Mouse (Mus musculus) brain, embryonic 14.5 days (tissue): ENCODE measurements around the gene Pmepa1. TPM values are rescaled to one million over a fixed set of nuclear protein-coding genes. Genes with fewer than 3 reads are reported as not detected.

ENCODE experiments used
- DNase-seq: peaks from one replicate; pipeline ENCODE4 v3.0.0-alpha.2; 2011; ENCODE audit warnings: low read depth
- CTCF ChIP-seq: fragments of 200-500 bp; IDR thresholded peaks from 2 replicates; pipeline ENCODE4 v1.5.1; 2012; ENCODE audit warnings: inconsistent platforms, mild to moderate bottlenecking, moderate library complexity, borderline replicate concordance; ENCODE audit not compliant: insufficient read depth, insufficient read length; ENCODE audit errors: extremely low read depth
- POLR2A ChIP-seq: fragments of 200-500 bp; IDR thresholded peaks from 2 replicates; pipeline ENCODE4 v1.6.1; 2012; ENCODE audit warnings: mild to moderate bottlenecking, inconsistent platforms, borderline replicate concordance; ENCODE audit not compliant: poor library complexity, insufficient read depth, insufficient read length, severe bottlenecking; ENCODE audit errors: extremely low read depth
- polyA plus RNA-seq: library from polyadenylated mRNA; depleted of rRNA; stranded (reverse); fragments of >200 nt; gene quantifications from 2 replicates; pipeline ENCODE4 v1.2.3, GENCODE M21; 2012

Pmepa1 gene
- polyA plus RNA-seq, 1 experiment = 31.7 TPM

- DNase-seq = no peak
- no peak for TF ChIP-seq POLR2A
- no peak for TF ChIP-seq CTCF
Measured at GRCm38 (mm10) chr2:173250411-173250810, 25.9 kb downstream of the Pmepa1 start.

GRCm38 (mm10) chr2:173249965-173250364 lies 26.4 kb downstream of the Pmepa1 start:
- TF ChIP-seq POLR2A (no peak), CTCF (no peak)

DNA sequence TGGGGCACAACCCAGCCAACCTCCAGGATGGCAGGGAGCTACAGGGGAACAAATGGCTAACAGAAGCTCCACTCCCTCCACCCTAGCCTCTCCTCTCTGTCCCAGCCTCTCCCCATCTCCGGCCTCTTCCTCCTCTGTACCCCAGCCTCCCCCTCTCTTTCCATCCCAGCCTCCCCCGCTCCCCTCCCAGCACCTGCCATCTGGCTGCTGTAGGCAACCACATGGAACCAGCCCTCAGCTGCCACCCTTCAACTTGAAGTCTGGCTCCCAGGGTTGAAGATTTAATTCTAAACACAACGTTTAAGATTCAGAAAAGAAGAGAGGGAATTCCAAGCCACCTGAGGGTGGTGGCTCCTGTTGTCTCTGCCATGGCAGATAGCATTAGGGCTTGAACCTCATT lies 26.9 kb downstream of the Pmepa1 start:
- TF ChIP-seq POLR2A = no peak
- TF ChIP-seq CTCF = no peak
- peak; percentile 72 for DNase-seq

More at GRCm38 (mm10) chr2:173249965-173250364, 26.4 kb downstream of the Pmepa1 start:
- no peak for DNase-seq

DNA sequence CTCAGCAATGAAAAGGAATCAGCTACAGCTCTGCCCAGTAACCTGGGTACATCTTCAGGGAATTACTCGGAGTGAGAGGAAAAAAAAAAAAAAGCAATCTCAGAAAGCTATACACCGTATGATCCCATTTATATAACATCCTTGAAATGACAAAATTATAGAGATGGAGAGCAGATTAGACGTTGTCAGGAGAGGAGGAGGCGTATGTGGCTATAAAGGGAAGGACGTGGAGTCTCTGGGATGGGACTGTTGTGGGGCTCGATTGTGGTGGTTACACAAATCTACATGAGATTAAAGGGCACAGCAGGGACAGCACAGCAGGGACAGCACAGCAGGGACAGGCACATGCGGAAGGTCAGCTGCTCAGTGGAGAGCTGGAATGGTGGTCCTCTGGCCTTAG lies 27.5 kb downstream of the Pmepa1 start:
- TF ChIP-seq CTCF = no peak
- no peak for TF ChIP-seq POLR2A
- DNase-seq = no peak

DNA sequence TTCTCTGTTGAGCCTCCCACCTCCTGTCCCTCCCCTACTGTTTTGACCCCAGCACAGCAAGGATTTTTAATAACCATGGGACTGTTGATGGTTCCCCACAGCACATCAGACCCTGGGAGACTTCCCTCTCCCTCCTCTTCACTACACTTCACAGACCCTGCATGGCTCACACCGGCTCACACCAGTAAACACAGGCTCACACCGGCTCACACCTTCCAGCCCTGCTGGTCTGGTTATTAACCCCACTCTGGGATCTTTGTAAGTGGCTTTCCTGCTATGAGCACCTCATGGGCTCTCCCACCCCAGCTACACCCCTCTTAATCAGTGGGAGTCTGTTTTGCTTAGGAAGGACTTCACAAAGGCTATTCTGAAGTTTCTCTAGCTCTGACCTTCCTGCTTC lies 28.4 kb downstream of the Pmepa1 start:
- no peak for DNase-seq
- no peak for TF ChIP-seq CTCF

DNA sequence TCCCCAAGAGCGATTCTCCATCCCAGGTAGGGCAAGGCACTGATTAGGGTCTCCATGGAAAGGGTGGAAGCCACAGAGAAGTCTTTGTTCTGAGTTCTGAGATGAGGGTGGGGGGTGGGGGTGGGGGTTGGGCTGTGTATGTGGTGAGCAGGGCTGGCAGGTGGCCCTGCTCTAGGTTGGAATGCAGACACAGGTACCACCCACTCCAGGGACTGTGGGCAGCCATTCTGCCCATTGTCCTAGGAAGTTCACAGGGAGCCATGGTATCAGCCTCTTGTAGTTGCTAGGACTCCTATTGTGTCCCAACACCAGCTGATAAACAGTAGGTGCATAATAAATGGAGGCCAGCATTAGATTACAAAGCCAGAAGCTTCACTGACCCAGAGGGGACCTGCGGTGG lies 29.1 kb downstream of the Pmepa1 start:
- TF ChIP-seq CTCF (no peak), POLR2A (no peak)
- DNase-seq = no peak

DNA sequence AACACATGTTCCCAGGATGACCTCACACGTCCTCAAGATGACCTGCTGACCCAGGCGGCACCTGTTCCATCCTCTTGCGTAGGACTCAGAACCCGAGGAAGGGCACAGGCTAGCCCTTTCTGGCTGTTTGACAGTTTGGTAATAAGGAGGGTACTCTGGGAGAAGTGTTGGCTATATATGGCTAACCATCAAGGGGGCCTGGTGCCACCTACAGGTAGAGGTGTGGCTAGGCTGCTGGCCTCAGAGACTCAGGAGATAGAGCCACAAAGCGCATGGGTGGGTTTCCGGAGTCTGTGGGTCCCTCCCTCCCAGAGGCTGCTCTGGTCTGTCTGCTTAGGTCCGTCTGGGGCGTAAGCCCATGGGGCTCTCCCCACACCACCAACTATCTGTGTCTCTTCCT lies 29.6 kb downstream of the Pmepa1 start:
- no peak for TF ChIP-seq POLR2A
- TF ChIP-seq CTCF = no peak
- no peak for DNase-seq

DNA sequence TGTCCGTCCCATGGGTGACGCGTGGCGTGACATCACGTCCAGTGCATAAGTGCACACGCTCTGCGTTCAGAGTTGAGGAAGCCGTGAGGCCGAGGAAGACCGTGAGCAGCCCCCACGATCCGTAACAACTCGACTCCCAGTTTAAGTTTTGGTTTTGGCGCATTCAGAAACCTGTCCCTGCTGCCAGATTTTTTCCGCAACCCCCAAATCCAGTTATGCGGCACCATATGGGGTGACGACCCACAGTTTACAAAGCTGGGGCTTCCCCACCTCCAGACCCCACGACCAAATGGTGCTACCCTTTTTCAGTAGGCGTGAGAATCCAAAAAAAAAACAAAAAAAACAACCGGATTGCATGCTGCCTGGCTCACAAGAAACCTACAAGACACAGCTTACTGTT lies 31.1 kb downstream of the Pmepa1 start:
- DNase-seq = peak; percentile 62
- TF ChIP-seq POLR2A (no peak), CTCF (no peak)

GRCm38 (mm10) chr2:173244108-173244507 lies 32.2 kb downstream of the Pmepa1 start:
- DNase-seq = no peak
- TF ChIP-seq POLR2A (no peak), CTCF (no peak)

GRCm38 (mm10) chr2:173243616-173244015 lies 32.7 kb downstream of the Pmepa1 start:
- TF ChIP-seq POLR2A (no peak), CTCF (no peak)
- no peak for DNase-seq

DNA sequence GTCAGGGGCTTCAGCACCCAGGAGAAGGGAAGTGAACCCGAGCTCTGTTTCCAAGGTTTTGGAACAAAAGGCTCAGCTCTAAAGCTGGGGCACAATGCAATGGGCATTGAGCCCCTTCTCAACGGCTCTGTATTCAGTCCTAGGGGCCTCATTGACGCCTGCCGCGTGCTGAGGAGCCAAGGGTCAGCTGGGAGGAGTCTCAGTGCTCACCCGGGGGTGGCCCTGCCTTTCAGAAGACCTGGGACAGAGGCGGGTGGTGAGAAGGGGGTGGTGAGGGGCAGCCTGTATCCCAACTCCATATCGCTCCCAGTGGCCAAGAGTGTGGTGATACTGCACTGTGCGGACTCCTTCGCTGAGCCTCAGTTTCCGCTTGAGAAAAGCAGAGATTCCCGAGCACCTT lies 33.5 kb downstream of the Pmepa1 start:
- peak; percentile 82 for DNase-seq
- peak; percentile 32; the same call in 1 of the 2 replicates for TF ChIP-seq CTCF
- no peak for TF ChIP-seq POLR2A

DNA sequence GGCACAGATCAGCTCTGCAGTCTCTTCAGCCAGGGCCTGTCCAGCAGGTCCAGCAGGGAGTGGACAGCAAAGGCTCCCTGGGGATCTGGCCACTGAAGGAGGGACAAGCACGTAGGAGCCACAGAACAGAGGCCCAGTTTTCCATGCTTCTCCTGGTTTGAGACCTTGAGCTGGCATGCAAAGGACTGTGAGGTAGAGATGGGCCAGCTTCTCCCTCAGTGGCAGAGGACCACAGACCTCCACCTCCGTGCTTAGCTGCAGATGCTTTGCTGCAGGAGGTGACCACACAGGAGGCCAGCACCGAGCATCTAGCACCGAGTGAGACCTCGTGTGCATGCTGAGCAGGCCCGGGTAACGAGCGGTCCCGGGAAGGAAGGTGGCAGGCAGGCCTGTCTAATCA lies 35.6 kb downstream of the Pmepa1 start:
- no peak for DNase-seq
- no peak for TF ChIP-seq POLR2A

DNA sequence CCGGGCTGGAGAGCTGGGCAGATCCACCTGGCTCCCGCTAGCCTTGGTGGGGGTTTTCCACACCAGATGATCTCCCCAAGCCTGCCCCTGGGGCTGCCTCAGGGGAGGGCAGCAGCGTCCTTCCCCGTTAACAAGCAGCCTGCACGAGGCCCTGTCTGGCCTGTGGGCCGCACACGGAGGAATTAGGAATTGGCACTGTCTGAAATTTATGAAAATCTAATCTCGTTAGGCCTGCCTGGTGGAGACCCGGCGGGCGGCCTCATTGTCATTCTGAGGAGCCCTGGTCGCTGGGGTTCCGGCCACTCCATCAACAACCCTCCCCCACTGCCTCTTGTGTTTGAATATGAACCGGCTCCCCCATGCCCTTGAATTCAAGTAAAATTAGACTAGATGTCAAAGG lies 37.8 kb downstream of the Pmepa1 start:
- TF ChIP-seq POLR2A = no peak
- no peak for TF ChIP-seq CTCF
- DNase-seq = peak; percentile 77
